Mouse (Mus musculus) left cerebral cortex, adult 2 months (tissue): ENCODE results near the gene Msn. TPM values are rescaled to one million over a fixed set of nuclear protein-coding genes. Genes with fewer than 3 reads are reported as not detected.

Experiments used
- DNase-seq, 2 experiments: peaks; one replicate each; pipeline ENCODE4 v3.0.0; 2021 to 2022; ENCODE audit warnings: low spot score in 2 of 2, mixed read lengths in 1 of 2; ENCODE audit errors: extremely low spot score in 1 of 2
- H3K27ac ChIP-seq: fragments of 200-600 bp; 2 replicates; pipeline ENCODE4 v1.8.1; 2022
- H3K4me3 ChIP-seq: fragments of 200-600 bp; 2 replicates; pipeline ENCODE4 v1.8.1; 2022
- CTCF ChIP-seq: fragments of 200-600 bp; IDR thresholded peaks from 2 replicates; pipeline ENCODE4 v1.8.1; 2022; ENCODE audit warnings: antibody characterized with exemption, mild to moderate bottlenecking, moderate library complexity
- intact Hi-C: fragments of 180-260 bp; cut with DNase I; formaldehyde crosslinking; loops from one replicate; pipeline ENCODE4 v1.15.1; 2025
- total RNA-seq, 2 experiments: library from RNA; stranded (reverse); gene quantifications; 2 replicates each; pipeline ENCODE4 v1.2.3; 2021

The Msn gene
- total RNA-seq, 2 experiments from 2014 or later = 18.6 to 20.0 TPM

- no peak for DNase-seq
- TF ChIP-seq CTCF = no peak
- no peak overlapping the region for H3K27ac ChIP-seq
- intact Hi-C loops = no loop called here
- no peak overlapping the region for H3K4me3 ChIP-seq
Measured at GRCm38 (mm10) chrX:96117366-96117765, 21.5 kb downstream of the Msn start.

- no peak for DNase-seq
- intact Hi-C loops = no loop called here
- Histone ChIP-seq H3K27ac (no peak overlapping the region), H3K4me3 (no peak overlapping the region)
- no peak for TF ChIP-seq CTCF
Measured at GRCm38 (mm10) chrX:96119997-96120396, 24.2 kb downstream of the Msn start.

- Histone ChIP-seq H3K4me3 (no peak overlapping the region), H3K27ac (no peak overlapping the region)
- no peak for DNase-seq
- intact Hi-C loops = no loop called here
- no peak for TF ChIP-seq CTCF
Measured at GRCm38 (mm10) chrX:96121912-96122311, 26.1 kb downstream of the Msn start.

- intact Hi-C loops = no loop called here
- Histone ChIP-seq H3K4me3 (no peak overlapping the region), H3K27ac (no peak overlapping the region)
- TF ChIP-seq CTCF = no peak
- no peak for DNase-seq
Measured at GRCm38 (mm10) chrX:96126803-96127202, 31.0 kb downstream of the Msn start.

- H3K27ac ChIP-seq = no peak overlapping the region
- DNase-seq = no peak
- TF ChIP-seq CTCF = no peak; the same call in 1 of the 2 replicates
- H3K4me3 ChIP-seq = no peak overlapping the region
- intact Hi-C loops = loop anchor here (5.0 kb wide), 1 partner anchor 103 kb away; no protein-coding TSS in a partner anchor
Measured at GRCm38 (mm10) chrX:96130139-96130538, 34.3 kb downstream of the Msn start.

- intact Hi-C loops = loop anchor here (5.0 kb wide), 1 partner anchor 103 kb away; no protein-coding TSS in a partner anchor
- H3K4me3 ChIP-seq = no peak overlapping the region
- no peak for TF ChIP-seq CTCF
- no peak for DNase-seq
- H3K27ac ChIP-seq = no peak overlapping the region
Measured at GRCm38 (mm10) chrX:96130663-96131062, 34.8 kb downstream of the Msn start.

GRCm38 (mm10) chrX:96133260-96133659 lies 37.4 kb downstream of the Msn start:
- H3K27ac ChIP-seq = no peak overlapping the region
- no peak; the same call in 1 of the 2 replicates for TF ChIP-seq CTCF
- DNase-seq = no peak
- intact Hi-C loops = loop anchor here (5.0 kb wide), 1 partner anchor 106 kb away; no protein-coding TSS in a partner anchor
- H3K4me3 ChIP-seq = no peak overlapping the region

- no peak for DNase-seq
- no peak overlapping the region for H3K4me3 ChIP-seq
- TF ChIP-seq CTCF = no peak
- intact Hi-C loops = loop anchor here (5.0 kb wide), 1 partner anchor 107 kb away; no protein-coding TSS in a partner anchor
- no peak overlapping the region for H3K27ac ChIP-seq
Measured at GRCm38 (mm10) chrX:96134243-96134661, 38.4 kb downstream of the Msn start.

- TF ChIP-seq CTCF = no peak
- intact Hi-C loops = loop anchor here (5.0 kb wide), 1 partner anchor 108 kb away; no protein-coding TSS in a partner anchor
- Histone ChIP-seq H3K27ac (no peak overlapping the region), H3K4me3 (no peak overlapping the region)
- DNase-seq = no peak
Measured at GRCm38 (mm10) chrX:96134840-96135580, 39.2 kb downstream of the Msn start.

GRCm38 (mm10) chrX:96135581-96135980 lies 39.7 kb downstream of the Msn start:
- H3K27ac ChIP-seq = no peak overlapping the region
- no peak for TF ChIP-seq CTCF
- DNase-seq = no peak
- intact Hi-C loops = no loop called here
- H3K4me3 ChIP-seq = no peak overlapping the region

- intact Hi-C loops = no loop called here
- Histone ChIP-seq H3K4me3 (no peak overlapping the region), H3K27ac (no peak overlapping the region)
- no peak for DNase-seq
- no peak for TF ChIP-seq CTCF
Measured at GRCm38 (mm10) chrX:96139262-96139661, 43.4 kb downstream of the Msn start.

- TF ChIP-seq CTCF = peak; percentile 50
- Histone ChIP-seq H3K4me3 (no peak overlapping the region), H3K27ac (no peak overlapping the region)
- intact Hi-C loops = no loop called here
- no peak for DNase-seq
Measured at GRCm38 (mm10) chrX:96144960-96145488, 49.2 kb downstream of the Msn start.
